Comparison of ENCODE assay signal across 8 mouse cellular contexts in genomic region chr2:152142046-152142445, GRCm38 (mm10). TPM values are rescaled to one million over a fixed set of nuclear protein-coding genes. Genes with fewer than 3 reads are reported as not detected.
A peak's percentile ranks its signal among the peaks of the same experiment; 100 is the strongest.
DNase-seq lines count a peak whose midpoint lies in the region; ATAC-seq and TF ChIP-seq lines count a peak whose summit lies in the region.

No protein-coding gene starts in this region.

- peak overlapping the region; percentile 82 for H3K27ac ChIP-seq in heart, adult 2 months
- H3K27ac ChIP-seq in small intestine, adult 2 months (ENCODE audit: insufficient read depth, low read depth, low read length) = no peak overlapping the region

- no peak for ATAC-seq in inflammation-experienced regulatory T-cells, adult 6 months

- 0 out of 2 replicates have a peak, but pooled peaks have one; percentile 16 for TF ChIP-seq EP300 in heart, adult 2 months (IDR thresholded peaks at IDR 0.05; ENCODE audit: insufficient read depth, low read depth, low read length)

- WGBS in heart, adult 2 months = 2% methylated on average over 13 of the region's 13 CpGs
- 3% methylated on average over 13 of the region's 13 CpGs for WGBS in lung, adult 2 months
- WGBS in small intestine, adult 2 months = 4% methylated on average over 13 of the region's 13 CpGs

- H3K79me2 ChIP-seq in heart, adult 2 months (replicated peaks; ENCODE audit: control insufficient read depth, insufficient read depth, low read length) = peaks cover 6% of the 10 kb centered on the region

- peak overlapping the region; percentile 62 for H3K4me3 ChIP-seq in heart, adult 2 months
- H3K4me3 ChIP-seq in lung, adult 2 months (replicated peaks; ENCODE audit: extremely low read depth, low read depth, low read length) = peak overlapping the region; percentile 56
- H3K4me3 ChIP-seq in small intestine, adult 2 months (ENCODE audit: low read depth, low read length) = peak overlapping the region; percentile 34

- no peaks in the 10 kb centered on the region for H3K36me3 ChIP-seq in heart, adult 2 months (ENCODE audit: control insufficient read depth, insufficient read depth, low read length)
- H3K36me3 ChIP-seq in small intestine, adult 2 months (ENCODE audit: control insufficient read depth, insufficient read depth, low read length) = no peaks in the 10 kb centered on the region

- H3K27me3 ChIP-seq in heart, adult 2 months (ENCODE audit: control insufficient read depth, insufficient read depth, low read length) = peaks cover 5% of the 10 kb centered on the region
- H3K27me3 ChIP-seq in small intestine, adult 2 months (ENCODE audit: control insufficient read depth, insufficient read depth, low read length) = peaks cover 30% of the 10 kb centered on the region

- H3K9ac ChIP-seq in heart, adult 2 months (ENCODE audit: low read depth, low read length) = peak overlapping the region; percentile 30

- intact Hi-C loops in heart, adult 2 months (cut with DNase I) = loop anchor here (2.0 kb wide), 3 partner anchors 29 to 55 kb away; no protein-coding TSS in a partner anchor

- DNase-seq in 3134 (ENCODE audit: extremely low read depth, insufficient read length, low spot score) = peak; percentile 19
- DNase-seq in adrenal gland, postnatal 36 days = peak; percentile 62 to 70
- peak; percentile 65 to 66 for DNase-seq in heart, adult 2 months
- DNase-seq in kidney, adult 11 months = peak; percentile 59
- peak; percentile 23 for DNase-seq in lung, adult 2 months
- DNase-seq in layer of hippocampus, adult 8-10 months (ENCODE audit: low spot score in 2 of 2) = no peak

- H3K4me1 ChIP-seq in heart, adult 2 months (ENCODE audit: control insufficient read depth, insufficient read depth, low read length) = no peaks in the 10 kb centered on the region
- H3K4me1 ChIP-seq in lung, adult 2 months (ENCODE audit: control insufficient read depth, insufficient read depth, low read length) = peaks cover 9% of the 10 kb centered on the region
- H3K4me1 ChIP-seq in small intestine, adult 2 months (ENCODE audit: control insufficient read depth, insufficient read depth, insufficient read length, low read length) = peaks cover 5% of the 10 kb centered on the region

- TF ChIP-seq POLR2A in heart, adult 2 months (IDR thresholded peaks at IDR 0.05; ENCODE audit: insufficient read depth, low read depth, low read length) = peak; percentile 50
- TF ChIP-seq POLR2A in lung, adult 2 months (IDR thresholded peaks at IDR 0.05; ENCODE audit: borderline replicate concordance, extremely low read depth, low read depth, low read length) = no peak
- no peak for TF ChIP-seq POLR2A in small intestine, adult 2 months (IDR thresholded peaks at IDR 0.05; ENCODE audit: low read depth, low read length)

- no peak for TF ChIP-seq CTCF in heart, adult 2 months (IDR thresholded peaks at IDR 0.05)
- TF ChIP-seq CTCF in lung, adult 2 months (IDR thresholded peaks at IDR 0.05; ENCODE audit: insufficient read depth, low read length) = no peak
- TF ChIP-seq CTCF in small intestine, adult 2 months (IDR thresholded peaks at IDR 0.05; ENCODE audit: extremely low read depth, insufficient read length, insufficient replicate concordance, low read depth, low read length) = no peak

RNA-seq across cellular contexts. Expression of gene Tcf15, which starts 1.3 kb away (rescaled TPM):
- total RNA-seq in adrenal gland, postnatal 36 days (2021) = 1 to 10 TPM; 4.4 to 4.7 TPM
- 10 to 100 TPM; 26.7 to 32.1 TPM for total RNA-seq in heart, adult 2 months (2021)
- polyA plus RNA-seq in heart, adult 2 months (2012; rRNA removed) = 21.2 and 25.9 TPM in 2 replicates
- 2.4 and 5.5 TPM in 2 replicates for polyA plus RNA-seq in lung, adult 2 months (2012; rRNA removed)
- polyA plus RNA-seq in small intestine, adult 2 months (2012; rRNA removed) = 5.6 and 6.4 TPM in 2 replicates
- 1 to 10 TPM; 2.0 to 3.9 (median 2.7) TPM for total RNA-seq in layer of hippocampus, adult 8-10 months (2022)
- polyA plus RNA-seq in inflammation-experienced regulatory T-cells, adult 6 months (2017; shearing (Covaris generic)) = not detected

RNA-seq across cellular contexts. Expression of gene Srxn1, which starts 36.7 kb away (rescaled TPM):
- 100 to 1,000 TPM; 264 to 540 TPM for total RNA-seq in adrenal gland, postnatal 36 days (2021)
- total RNA-seq in heart, adult 2 months (2021) = 10 to 100 TPM; 19.2 to 23.9 TPM
- 35.9 and 40.0 TPM in 2 replicates for polyA plus RNA-seq in heart, adult 2 months (2012; rRNA removed)
- polyA plus RNA-seq in lung, adult 2 months (2012; rRNA removed) = 47.3 and 54.8 TPM in 2 replicates
- polyA plus RNA-seq in small intestine, adult 2 months (2012; rRNA removed) = 184 and 579 TPM in 2 replicates
- total RNA-seq in layer of hippocampus, adult 8-10 months (2022) = 10 to 100 TPM; 65.7 to 77.7 (median 72.6) TPM
- 1 to 10 TPM; 2.5 to 8.0 (median 3.3) TPM for polyA plus RNA-seq in inflammation-experienced regulatory T-cells, adult 6 months (2017; shearing (Covaris generic))

Comparison
In these comparisons a context has a peak if more than half of its experiments do, and no peak if none do; other contexts are left out.
1. DNase-seq: peak in 3134 (single experiment), adrenal gland, postnatal 36 days (2 of 2), heart, adult 2 months (2 of 2), kidney, adult 11 months (single experiment) and lung, adult 2 months (single experiment); none in layer of hippocampus, adult 8-10 months (0 of 2).
2. Peak in every context shown above with its lines, with median percentiles within 50 percentile points of each other: H3K4me3 ChIP-seq.